Mouse (Mus musculus) heart, embryonic 15.5 days (tissue): ENCODE results near the gene Zdhhc14. TPM values are rescaled to one million over a fixed set of nuclear protein-coding genes. Genes with fewer than 3 reads are reported as not detected.

Experiments
- ATAC-seq: fragments of 200-750 bp; cut with Nextera tagmentation; replicated peaks from 2 replicates; pipeline ENCODE4 v1.8.0; 2017; ENCODE audit warnings: low read depth, moderate TSS enrichment; ENCODE audit not compliant: insufficient number of reproducible peaks, insufficient read depth, low FRiP score
- H3K27ac ChIP-seq: fragments of 300-500 bp; sonication (generic); 2 replicates; pipeline ENCODE4 v1.5.1; 2015; ENCODE audit warnings: mild to moderate bottlenecking, inconsistent platforms
- H3K27me3 ChIP-seq: fragments of 300-500 bp; sonication (generic); 2 replicates; pipeline ENCODE4 v1.6.1; 2015; ENCODE audit warnings: inconsistent platforms
- H3K36me3 ChIP-seq: fragments of 300-500 bp; sonication (generic); 2 replicates; pipeline ENCODE4 v1.6.1; 2015; ENCODE audit warnings: mild to moderate bottlenecking, inconsistent platforms
- H3K4me1 ChIP-seq: fragments of 300-500 bp; sonication (generic); replicated peaks from 2 replicates; pipeline ENCODE4 v1.6.1; 2015; ENCODE audit warnings: inconsistent platforms
- H3K4me2 ChIP-seq: fragments of 300-500 bp; sonication (generic); 2 replicates; pipeline ENCODE4 v1.6.1; 2015; ENCODE audit warnings: inconsistent platforms, mild to moderate bottlenecking, moderate library complexity
- H3K4me3 ChIP-seq: fragments of 300-500 bp; sonication (generic); 2 replicates; pipeline ENCODE4 v1.5.1; 2015; ENCODE audit warnings: mild to moderate bottlenecking, inconsistent platforms
- H3K9ac ChIP-seq: fragments of 300-500 bp; sonication (generic); 2 replicates; pipeline ENCODE4 v1.6.1; 2015; ENCODE audit warnings: mild to moderate bottlenecking, inconsistent platforms
- H3K9me3 ChIP-seq: fragments of 300-500 bp; sonication (generic); replicated peaks from 2 replicates; pipeline ENCODE4 v1.6.1; 2016; ENCODE audit warnings: inconsistent platforms
- WGBS: fragments of 180-500 bp; shearing (Covaris S2); methylation state at CpG from one replicate; pipeline ENCODE4 v1.1.7; 2015; ENCODE audit warnings: mixed read lengths; 5-methylcytosine and 5-hydroxymethylcytosine counted together
- polyA plus RNA-seq: library from polyadenylated mRNA; unstranded; fragments of >200 nt; fragmentation: Nextera tagmentation; extraction: Ambion mirVana; gene quantifications from 2 replicates; pipeline ENCODE4 v1.2.1, GENCODE M21; 2015

Gene Zdhhc14
- polyA plus RNA-seq, 1 experiment from 2014 or later = 1.3 TPM

DNA sequence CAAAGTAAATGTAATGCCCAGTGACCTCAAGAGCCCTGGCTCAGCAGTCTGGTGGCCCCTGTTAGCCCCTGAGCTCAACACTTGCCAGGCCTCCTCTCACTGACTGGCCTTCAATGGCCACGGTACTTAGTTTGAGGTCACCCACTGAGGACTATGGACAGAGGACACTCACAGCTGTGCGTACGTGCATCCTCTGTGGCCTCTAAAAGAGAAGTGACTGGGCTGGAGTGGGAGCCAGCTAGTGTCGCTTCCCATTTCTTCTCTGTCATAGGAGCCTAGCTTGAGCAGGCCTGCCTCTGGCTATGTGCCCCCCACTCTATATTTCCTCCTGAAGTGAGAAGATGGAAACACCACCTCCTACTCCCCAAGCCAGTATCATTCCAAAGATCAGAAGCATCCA lies 273.4 kb downstream of the Zdhhc14 start:
- Histone ChIP-seq H3K4me3 (no peak overlapping the region), H3K27ac (no peak overlapping the region), H3K9me3 (no peaks in the 10 kb centered on the region), H3K4me2 (no peak overlapping the region), H3K4me1 (peaks cover 14% of the 10 kb centered on the region), H3K9ac (no peak overlapping the region), H3K27me3 (no peaks in the 10 kb centered on the region), H3K36me3 (no peaks in the 10 kb centered on the region)
- no peak for ATAC-seq
- 83% methylated on average over 4 of the region's 4 CpGs for WGBS

DNA sequence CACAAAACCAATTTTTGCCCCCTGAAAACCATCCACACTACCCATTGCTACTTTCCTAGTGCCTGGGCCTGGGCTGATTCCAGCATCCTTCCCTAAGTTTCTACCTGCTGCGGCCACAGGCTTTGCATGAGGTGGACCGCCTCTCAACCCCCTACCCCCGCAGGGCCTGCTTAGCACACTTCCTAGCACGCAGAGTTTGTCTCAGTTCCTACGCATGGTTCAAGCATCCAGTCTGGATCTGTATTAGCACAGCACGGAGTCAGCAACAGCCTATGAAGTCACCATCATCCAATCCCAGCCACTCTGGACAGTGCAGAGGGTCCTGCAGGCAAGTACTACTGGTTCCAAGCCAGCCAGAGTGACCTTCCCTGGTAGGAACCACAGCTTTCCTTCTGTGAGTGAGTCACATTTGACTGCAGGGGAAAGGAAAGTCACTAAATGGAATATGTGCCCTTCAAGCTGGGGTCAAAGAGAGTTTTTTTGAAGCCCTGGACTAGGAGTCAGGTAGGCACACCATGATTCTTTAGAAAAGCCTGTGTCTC lies 275.9 kb downstream of the Zdhhc14 start:
- Histone ChIP-seq H3K4me2 (no peak overlapping the region), H3K36me3 (no peaks in the 10 kb centered on the region), H3K27ac (no peak overlapping the region), H3K4me1 (peaks cover 19% of the 10 kb centered on the region), H3K4me3 (no peak overlapping the region), H3K27me3 (no peaks in the 10 kb centered on the region), H3K9me3 (no peaks in the 10 kb centered on the region), H3K9ac (no peak overlapping the region)
- ATAC-seq = no peak
- 74% methylated on average over 6 of the region's 6 CpGs for WGBS

DNA sequence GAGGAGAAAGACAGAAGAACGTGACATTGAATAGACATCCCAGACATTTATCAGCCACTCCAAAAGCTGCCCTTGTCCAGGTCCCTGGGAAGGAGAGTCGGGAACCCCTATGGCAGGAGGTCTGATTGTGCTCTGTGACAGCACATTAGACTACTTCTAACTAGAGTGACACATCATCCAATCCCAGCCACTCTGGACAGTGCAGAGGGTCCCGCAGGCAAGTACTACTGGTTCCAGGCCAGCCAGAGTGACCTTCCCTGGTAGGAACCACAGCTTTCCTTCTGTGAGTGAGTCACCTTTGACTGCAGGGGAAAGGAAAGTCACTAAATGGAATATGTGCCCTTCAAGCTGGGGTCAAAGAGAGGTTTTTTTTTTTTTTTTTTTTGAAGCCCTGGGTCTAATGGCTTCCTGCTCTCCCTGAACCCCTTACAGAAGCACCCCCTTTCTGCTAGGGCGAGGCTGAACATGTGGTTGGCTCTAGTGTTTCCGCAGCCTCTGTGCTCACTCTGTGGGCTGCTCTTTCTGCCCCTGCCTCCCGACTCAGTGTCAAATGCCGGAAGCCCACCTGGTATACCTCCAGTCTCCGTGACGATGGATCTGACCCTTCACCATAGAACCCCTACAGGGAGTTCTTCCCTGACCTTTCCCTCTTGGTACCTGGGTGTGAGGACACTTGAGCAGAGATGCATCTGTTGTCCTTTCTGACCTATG lies 276.6 kb downstream of the Zdhhc14 start:
- no peak overlapping the region for H3K4me2 ChIP-seq
- H3K9ac ChIP-seq = no peak overlapping the region
- H3K36me3 ChIP-seq = no peaks in the 10 kb centered on the region
- H3K4me1 ChIP-seq = peaks cover 19% of the 10 kb centered on the region
- no peak overlapping the region for H3K4me3 ChIP-seq
- H3K27ac ChIP-seq = peak overlapping the region; percentile 89
- no peaks in the 10 kb centered on the region for H3K9me3 ChIP-seq
- no peak for ATAC-seq
- H3K27me3 ChIP-seq = no peaks in the 10 kb centered on the region
- 80% methylated on average over 9 of the region's 9 CpGs for WGBS

DNA sequence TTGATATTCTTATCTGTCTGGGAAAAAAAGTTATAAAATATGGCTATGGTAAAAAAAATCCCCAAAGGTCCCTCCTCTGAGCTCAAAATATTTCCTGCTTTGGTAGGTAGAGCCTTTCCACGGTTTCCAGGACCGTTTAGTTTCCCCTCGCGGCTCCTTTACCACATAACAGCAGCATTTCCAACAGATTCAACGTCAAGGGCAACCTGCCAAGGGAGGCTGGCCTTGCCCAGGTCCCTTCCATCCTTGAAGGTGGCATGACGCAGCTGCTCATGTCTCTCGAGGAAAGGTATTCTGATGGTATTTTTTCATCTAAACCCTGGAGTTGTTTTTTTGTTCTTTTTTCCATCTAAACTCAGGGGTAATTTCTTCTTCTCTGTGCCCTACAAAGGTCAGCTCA lies 277.4 kb downstream of the Zdhhc14 start:
- Histone ChIP-seq H3K4me2 (peak overlapping the region; percentile 77), H3K36me3 (no peaks in the 10 kb centered on the region), H3K9ac (peak overlapping the region; percentile 46; the same call in 1 of the 2 replicates), H3K27ac (peak overlapping the region; percentile 89), H3K4me3 (peak overlapping the region; percentile 48), H3K4me1 (peaks cover 19% of the 10 kb centered on the region), H3K27me3 (no peaks in the 10 kb centered on the region), H3K9me3 (no peaks in the 10 kb centered on the region; the same call in 1 of the 2 replicates)
- no peak for ATAC-seq
- WGBS = 24% methylated on average over 7 of the region's 7 CpGs

DNA sequence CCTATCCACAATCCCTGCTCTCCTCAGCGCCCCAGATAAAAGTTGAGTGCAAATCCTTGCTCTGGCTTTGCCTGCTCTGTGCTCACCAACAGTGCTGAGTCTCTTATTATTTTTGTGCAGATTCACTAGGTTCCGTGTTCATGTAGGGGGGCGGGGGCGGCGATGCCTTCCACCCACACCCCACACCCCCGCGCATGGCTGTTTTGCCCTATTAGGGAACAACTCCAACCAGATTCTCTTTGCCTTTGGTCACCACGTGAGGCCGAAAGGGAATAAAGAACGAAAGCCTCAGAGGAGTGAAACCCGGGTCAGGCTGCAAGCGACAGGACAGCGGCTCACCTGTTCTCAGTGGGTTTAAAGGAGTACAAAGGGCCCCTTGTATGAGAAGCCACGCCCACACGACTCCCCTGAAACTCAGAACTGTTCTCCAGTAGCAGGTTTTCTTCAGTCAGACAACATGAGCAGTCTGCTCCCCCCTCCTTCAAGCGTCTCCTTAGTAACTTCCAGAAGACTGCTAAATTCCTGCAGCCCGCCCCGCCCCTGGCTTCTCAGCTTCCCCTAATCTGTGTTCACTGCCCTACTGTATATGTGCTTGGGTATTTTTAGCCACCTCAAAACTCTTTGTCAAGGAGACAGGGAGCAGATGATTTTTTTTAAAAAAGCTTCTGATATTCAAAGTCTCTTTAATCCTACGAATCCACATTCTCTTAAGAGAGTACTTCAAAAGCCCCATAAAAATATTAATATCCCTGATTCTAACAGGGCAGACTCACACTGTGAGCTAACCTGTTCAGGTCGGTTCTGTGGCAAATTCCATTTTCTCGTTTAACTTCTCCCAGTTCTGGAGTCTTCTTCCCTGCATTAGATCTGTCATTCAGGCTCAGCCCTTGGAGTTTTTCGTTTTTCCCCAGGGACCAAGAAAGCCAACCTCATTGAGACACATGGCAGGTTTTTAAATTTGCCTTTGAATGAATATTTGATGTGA lies 278.2 kb downstream of the Zdhhc14 start:
- Histone ChIP-seq H3K36me3 (no peaks in the 10 kb centered on the region), H3K27me3 (no peaks in the 10 kb centered on the region), H3K9ac (peak overlapping the region; percentile 46), H3K4me1 (peaks cover 19% of the 10 kb centered on the region), H3K9me3 (no peaks in the 10 kb centered on the region; the same call in 1 of the 2 replicates), H3K4me2 (peak overlapping the region; percentile 77), H3K27ac (peak overlapping the region; percentile 89), H3K4me3 (peak overlapping the region; percentile 48)
- peak; percentile 80 for ATAC-seq
- 6% methylated on average over 22 of the region's 22 CpGs for WGBS

DNA sequence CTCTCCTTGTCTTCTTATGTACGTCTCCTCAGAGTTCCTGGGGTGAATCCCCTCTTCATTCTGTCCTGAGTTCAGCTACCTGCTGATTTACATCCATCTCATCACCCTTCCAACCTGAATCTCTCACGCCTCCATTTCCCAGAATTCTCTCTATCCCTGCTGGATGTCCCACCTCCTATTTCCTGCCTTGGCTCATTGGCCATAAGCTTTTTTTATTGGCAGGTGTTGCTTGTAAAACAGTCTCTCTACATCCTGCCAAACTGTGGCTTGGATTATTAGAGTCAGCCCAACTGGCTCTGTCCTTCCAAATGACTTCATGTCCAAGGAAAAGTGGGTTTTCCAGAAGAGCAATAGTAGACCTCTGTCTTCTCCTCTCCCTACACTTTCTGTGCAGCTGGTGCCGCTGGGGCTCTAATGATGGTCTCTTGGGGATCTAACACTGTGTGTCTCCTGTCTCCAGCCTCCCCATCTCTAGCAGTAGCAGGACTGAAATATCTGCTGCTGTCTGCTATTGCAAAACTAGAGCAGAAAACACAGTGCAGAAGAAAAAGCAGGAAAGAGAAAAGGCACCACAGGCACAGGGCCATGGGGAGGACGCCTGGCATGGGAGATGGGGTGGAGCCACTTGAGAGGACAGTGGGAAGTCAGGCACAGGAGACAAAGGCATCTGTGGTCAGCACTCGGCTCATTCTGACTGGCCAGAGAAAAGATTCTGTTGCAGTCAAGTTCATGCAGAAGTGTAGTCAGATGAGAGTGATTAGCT lies 288.0 kb downstream of the Zdhhc14 start:
- no peak for ATAC-seq
- no peak overlapping the region for H3K27ac ChIP-seq
- H3K27me3 ChIP-seq = no peaks in the 10 kb centered on the region
- H3K9ac ChIP-seq = no peak overlapping the region
- no peaks in the 10 kb centered on the region for H3K36me3 ChIP-seq
- WGBS = 67% methylated on average over 5 of the region's 5 CpGs
- no peaks in the 10 kb centered on the region for H3K4me1 ChIP-seq
- H3K4me2 ChIP-seq = no peak overlapping the region
- H3K9me3 ChIP-seq = no peaks in the 10 kb centered on the region
- H3K4me3 ChIP-seq = no peak overlapping the region

DNA sequence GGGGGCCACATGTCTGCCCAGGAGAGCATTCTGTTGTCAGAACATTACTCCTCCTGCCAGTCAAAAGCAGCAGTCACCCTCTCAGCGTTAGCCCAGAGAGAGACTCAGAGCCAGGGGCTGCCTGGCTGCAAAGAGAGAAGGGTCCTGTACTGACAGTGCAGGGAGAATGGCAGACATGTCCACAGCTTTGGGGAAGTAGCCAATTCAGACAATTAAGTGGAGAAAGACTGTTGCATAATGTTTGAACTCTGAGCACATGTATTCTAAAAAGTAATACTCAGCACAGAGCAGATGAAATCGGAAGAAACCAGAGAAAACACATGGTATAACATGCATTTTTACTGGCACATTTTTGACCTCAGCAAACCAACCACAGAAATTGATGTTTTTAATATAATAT lies 292.9 kb downstream of the Zdhhc14 start:
- 47% methylated on average over 2 of the region's 2 CpGs for WGBS
- no peaks in the 10 kb centered on the region for H3K9me3 ChIP-seq
- H3K4me3 ChIP-seq = no peak overlapping the region
- H3K36me3 ChIP-seq = no peaks in the 10 kb centered on the region
- no peak for ATAC-seq
- H3K27me3 ChIP-seq = no peaks in the 10 kb centered on the region
- H3K4me2 ChIP-seq = no peak overlapping the region
- H3K27ac ChIP-seq = no peak overlapping the region
- no peaks in the 10 kb centered on the region for H3K4me1 ChIP-seq
- no peak overlapping the region for H3K9ac ChIP-seq

DNA sequence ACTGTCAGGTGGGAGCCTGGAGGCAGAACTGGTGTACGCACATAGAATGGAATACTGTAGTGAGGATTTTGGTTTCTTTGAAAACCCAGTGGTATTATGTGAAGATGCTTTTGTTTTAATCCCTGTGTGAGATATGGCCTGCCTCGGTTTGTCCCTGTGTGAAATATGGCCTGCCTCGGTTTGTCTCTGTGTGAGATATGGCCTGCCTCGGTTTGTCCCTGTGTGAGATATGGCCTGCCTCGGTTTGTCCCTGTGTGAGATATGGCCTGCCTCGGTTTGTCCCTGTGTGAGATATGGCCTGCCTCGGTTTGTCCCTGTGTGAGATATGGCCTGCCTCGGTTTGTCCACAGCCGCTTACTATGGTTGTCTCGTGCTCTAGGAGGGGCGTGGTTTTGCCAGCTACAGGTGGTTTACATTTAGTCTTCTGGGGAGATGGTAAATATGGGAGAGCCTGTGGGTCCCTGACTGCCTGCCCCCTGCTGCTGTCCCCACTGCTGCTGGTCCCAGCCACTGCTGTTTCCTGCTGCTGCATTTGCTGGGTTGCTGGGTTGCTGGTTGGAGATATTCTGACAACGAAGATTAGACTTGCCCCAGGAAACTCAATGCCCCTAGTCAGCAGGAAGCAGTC lies 299.9 kb downstream of the Zdhhc14 start:
- ATAC-seq = no peak
- Histone ChIP-seq H3K27me3 (no peaks in the 10 kb centered on the region), H3K9me3 (no peaks in the 10 kb centered on the region), H3K4me3 (no peak overlapping the region), H3K27ac (no peak overlapping the region), H3K9ac (no peak overlapping the region), H3K4me2 (no peak overlapping the region), H3K36me3 (no peaks in the 10 kb centered on the region), H3K4me1 (peaks cover 10% of the 10 kb centered on the region)
- 77% methylated on average over 12 of the region's 12 CpGs for WGBS

DNA sequence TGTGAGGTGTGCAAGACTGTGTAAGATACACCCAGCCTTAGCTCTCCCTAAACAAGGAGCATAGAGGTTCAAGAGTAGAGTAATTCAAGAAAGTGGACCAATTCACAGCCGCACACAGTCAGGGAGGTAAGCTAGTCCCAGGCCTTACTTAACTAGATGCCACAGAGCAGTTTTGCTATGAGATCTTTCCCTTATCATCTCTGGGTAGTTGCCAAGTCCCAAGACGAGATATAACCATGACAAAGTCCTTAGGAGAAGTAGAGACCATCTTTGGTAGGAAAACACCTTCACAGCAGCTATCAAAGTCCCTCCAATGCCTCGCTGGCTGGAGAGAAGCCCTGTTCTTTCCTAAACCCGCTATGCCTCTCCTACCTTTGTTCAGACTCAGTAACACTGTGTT lies 301.2 kb downstream of the Zdhhc14 start:
- Histone ChIP-seq H3K27me3 (no peaks in the 10 kb centered on the region), H3K27ac (no peak overlapping the region), H3K9me3 (no peaks in the 10 kb centered on the region), H3K4me2 (no peak overlapping the region), H3K4me3 (no peak overlapping the region), H3K36me3 (no peaks in the 10 kb centered on the region), H3K9ac (no peak overlapping the region), H3K4me1 (peaks cover 22% of the 10 kb centered on the region)
- no peak for ATAC-seq
- 72% methylated on average over 4 of the region's 4 CpGs for WGBS

DNA sequence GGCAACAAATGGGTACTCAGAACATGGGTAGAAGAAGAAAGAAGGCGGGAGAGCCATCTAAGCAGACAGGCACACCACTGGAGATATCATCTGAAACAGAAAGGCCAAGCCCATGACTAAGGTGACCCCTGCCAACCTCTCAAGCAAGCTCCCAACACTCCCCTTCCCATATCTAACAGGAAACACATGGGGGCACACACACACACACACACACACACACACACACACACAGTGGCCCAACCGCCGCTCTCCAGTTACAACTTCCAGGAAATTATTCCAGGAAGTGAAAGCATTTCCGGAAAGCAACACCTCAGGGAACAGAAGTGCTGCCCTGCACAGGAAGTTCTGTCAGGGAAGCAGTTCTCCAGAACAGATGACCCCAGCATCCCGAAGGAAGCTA lies 301.9 kb downstream of the Zdhhc14 start:
- no peaks in the 10 kb centered on the region for H3K36me3 ChIP-seq
- no peak overlapping the region for H3K4me3 ChIP-seq
- no peaks in the 10 kb centered on the region for H3K27me3 ChIP-seq
- H3K4me1 ChIP-seq = peaks cover 25% of the 10 kb centered on the region
- WGBS = 62% methylated on average over 5 of the region's 5 CpGs
- no peak overlapping the region for H3K9ac ChIP-seq
- no peak overlapping the region for H3K4me2 ChIP-seq
- H3K9me3 ChIP-seq = no peaks in the 10 kb centered on the region
- no peak for ATAC-seq
- no peak overlapping the region for H3K27ac ChIP-seq
